Mouse (Mus musculus) bone marrow, adult 2 months (tissue): ENCODE measurements around the gene Xirp1.

Experiments
- CTCF ChIP-seq: fragments of 200-500 bp; IDR thresholded peaks from 2 replicates; pipeline ENCODE4 v1.5.1; 2011; ENCODE audit warnings: low read length, control low read depth; ENCODE audit not compliant: control insufficient read depth, insufficient read depth
- POLR2A ChIP-seq: fragments of 200-500 bp; IDR thresholded peaks from 2 replicates; pipeline ENCODE4 v1.6.1; 2011; ENCODE audit warnings: low read depth, mild to moderate bottlenecking, control low read depth, low read length, borderline replicate concordance; ENCODE audit not compliant: control insufficient read depth

- no peak for TF ChIP-seq CTCF
- TF ChIP-seq POLR2A, result no peak
Observed at GRCm38 (mm10) chr9:119979749-119980148, 43.6 kb downstream of the Xirp1 start.
